Mouse (Mus musculus): ENCODE data around the gene Zfp219. TPM values are rescaled to one million over a fixed set of nuclear protein-coding genes. Genes with fewer than 3 reads are reported as not detected.

Zfp219 gene
- polyA plus RNA-seq, 1 experiment, result 77.2 TPM

DNA sequence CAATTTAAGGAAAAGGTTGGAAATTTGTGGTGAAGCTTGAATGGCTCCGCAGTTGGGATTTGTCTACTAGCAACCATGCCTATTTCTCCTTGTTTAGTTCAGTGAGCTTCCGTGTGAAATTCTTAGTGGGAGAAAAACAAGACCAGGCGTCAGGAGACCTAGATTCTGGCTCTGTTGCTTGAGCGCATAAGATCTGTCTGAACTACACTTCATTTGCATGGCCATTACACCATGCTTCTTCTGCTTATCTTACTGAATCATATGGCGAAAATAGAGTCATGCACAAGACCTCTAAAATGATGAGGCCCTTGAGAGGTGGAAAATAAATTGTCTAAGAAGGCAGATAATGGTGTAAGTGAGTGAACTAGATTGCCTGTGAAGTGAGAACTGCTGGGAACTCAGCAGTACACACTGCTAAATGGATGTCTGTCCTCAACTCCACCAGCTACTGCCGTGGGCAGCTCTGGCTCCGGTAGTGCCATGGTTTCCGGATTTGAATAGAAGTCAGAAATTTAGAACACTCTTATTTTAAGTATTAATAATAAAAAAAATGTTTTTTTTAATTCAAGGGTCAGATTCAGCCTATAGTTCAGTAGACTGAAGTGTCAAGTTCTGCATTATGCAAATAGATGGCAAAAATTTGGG is 1.2 kb upstream of the Zfp219 start:
- TF ChIP-seq GATA1 (IDR thresholded peaks at IDR 0.05; ENCODE audit: low read length), result peak; percentile 30

DNA sequence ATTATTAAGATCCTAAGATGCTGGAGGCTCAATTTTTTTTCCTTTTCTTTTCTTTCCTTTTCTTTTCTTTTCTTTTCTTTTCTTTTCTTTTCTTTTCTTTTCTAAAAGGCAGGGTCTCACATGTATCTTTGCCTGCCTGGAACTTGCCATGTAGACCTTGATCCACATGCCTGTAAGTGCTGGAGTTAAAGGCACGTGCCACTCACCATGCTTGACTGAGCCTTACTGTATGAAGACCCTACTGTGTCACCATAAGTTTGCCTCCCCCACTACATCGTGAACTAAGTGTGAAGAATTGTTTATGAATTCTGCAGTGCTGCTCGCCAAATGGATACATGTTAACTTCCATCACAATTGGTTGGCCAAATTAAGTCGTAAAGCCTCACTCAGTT is 601 bp upstream of the Zfp219 start:
- no peak for TF ChIP-seq GATA1 (IDR thresholded peaks at IDR 0.05; ENCODE audit: low read length)

- TF ChIP-seq GATA1 (IDR thresholded peaks at IDR 0.05; ENCODE audit: low read length), result no peak
These were observed 768 bp downstream of the Zfp219 start for GRCm38 (mm10) chr14:52019590-52020340.

DNA sequence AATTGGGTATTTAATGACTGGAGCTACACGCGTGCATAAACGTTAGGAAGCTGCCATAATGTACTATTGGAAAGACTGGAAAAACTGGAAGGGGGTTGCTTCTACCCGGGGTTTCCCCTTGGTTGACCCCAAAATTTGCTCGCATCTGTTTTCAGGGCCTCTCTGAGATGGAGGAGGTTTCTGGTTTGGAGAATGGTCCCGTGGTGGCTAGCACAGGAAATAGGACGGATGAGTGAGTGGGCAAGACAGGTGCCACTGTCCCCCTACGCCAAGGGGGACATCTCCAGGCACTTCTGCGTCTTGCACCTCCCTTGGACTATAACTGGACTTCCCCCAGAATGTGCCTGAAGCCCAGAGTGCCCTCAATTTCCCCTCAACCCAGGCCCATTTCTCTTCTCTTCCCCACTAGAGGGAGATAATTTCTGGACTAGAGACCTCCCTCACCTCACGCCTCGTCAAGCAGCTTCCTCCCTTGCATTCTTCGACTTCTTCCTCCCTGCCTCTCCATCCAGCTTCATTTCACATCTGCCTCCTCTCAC is 1.4 kb downstream of the Zfp219 start:
- no peak for TF ChIP-seq GATA1 (IDR thresholded peaks at IDR 0.05; ENCODE audit: low read length)

DNA sequence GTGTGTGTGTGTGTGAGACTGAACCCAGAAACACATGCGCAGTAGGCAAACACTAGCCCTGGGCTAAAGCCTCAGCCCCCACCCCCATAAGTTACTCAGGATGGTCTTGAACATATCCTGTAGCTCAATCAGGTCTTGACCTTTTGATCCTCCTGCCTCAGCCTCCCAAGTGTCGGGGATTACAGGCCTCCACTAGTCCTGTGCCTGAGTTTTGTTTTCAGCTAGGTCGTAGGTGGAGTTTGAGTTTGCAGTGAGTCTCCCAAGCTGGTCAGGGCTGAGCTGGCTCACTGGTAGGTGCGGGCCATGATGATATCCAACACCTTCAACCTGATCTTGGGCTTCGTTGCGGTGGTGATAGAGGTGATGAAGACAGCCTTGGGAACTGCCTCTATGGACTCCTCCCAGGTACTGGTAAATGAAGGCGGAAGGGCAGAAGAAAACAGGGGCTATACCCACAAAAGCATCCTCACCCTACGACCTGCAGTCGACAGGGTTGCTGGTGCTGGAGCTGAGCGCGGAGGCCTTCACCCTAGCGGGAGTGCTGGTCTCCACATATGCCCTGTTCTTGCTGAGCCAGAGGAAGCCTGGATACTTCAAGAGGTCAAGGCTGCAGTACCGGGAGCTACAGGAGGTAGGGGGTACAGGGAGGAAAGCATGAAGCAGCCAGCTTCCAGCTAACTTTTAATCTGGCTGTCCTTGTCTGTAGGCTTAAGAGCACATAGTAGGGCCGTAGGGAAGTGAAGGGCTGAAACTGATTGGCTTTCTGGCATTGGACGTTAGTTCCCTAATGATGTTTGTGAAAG is 2.1 kb downstream of the Zfp219 start:
- TF ChIP-seq GATA1 (IDR thresholded peaks at IDR 0.05; ENCODE audit: low read length), result no peak

DNA sequence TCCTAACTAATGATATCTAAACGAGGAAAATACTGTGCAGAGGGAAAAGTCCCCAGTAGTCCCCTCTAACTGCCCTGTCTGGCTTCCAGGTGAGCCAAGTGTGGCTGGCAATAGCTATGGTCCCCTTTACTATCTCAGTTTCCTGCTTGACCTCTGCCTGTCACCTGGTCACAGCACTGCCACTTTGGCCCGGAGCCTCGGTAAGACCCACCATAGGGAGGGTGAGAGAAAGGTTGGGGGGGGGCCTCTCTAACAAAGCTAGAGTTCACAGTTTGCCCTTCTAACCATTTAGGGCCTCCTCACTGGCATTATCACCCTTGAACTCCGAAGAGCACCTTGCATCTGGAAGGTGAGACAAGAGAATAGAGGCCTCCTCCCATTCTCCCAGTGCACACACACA is 2.9 kb downstream of the Zfp219 start:
- no peak for TF ChIP-seq GATA1 (IDR thresholded peaks at IDR 0.05; ENCODE audit: low read length)

DNA sequence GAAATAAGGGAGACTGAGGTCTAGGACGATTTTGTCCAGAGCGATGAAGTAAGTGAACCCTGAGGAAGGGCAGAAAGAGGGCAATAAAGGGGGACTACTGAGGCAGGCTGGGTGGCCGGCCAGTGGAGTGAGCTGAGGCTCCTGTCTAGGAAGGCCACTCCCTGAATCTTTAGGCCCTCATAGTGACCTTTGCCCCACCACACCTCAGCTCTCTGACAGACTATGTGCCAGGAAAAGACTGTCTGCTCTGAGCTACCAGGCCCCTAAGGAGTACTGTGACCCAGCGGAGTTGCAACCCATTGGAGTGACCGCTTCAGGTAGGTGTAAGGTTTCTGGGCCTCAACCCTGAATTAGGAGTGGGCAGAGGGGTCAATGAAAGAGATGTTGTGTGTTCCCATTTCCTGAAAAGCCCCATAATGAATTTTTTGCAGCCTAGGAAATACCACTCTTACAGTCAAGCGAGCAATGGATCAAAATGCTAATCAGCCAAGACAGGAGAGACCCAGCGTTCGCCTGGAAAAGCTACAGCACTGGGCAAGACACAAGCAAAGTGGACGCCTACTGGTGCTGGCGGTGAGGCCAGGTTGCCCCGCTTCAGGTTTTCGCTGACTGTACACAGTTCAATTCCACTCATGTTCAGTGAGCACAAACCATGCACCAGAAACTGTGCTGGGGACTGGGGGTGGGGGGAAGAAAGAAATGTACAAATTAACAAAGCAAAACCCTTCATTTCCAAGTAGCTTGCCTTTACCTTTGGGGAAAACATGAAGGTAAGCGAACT is 3.7 kb downstream of the Zfp219 start:
- TF ChIP-seq GATA1 (IDR thresholded peaks at IDR 0.05; ENCODE audit: low read length), result no peak

DNA sequence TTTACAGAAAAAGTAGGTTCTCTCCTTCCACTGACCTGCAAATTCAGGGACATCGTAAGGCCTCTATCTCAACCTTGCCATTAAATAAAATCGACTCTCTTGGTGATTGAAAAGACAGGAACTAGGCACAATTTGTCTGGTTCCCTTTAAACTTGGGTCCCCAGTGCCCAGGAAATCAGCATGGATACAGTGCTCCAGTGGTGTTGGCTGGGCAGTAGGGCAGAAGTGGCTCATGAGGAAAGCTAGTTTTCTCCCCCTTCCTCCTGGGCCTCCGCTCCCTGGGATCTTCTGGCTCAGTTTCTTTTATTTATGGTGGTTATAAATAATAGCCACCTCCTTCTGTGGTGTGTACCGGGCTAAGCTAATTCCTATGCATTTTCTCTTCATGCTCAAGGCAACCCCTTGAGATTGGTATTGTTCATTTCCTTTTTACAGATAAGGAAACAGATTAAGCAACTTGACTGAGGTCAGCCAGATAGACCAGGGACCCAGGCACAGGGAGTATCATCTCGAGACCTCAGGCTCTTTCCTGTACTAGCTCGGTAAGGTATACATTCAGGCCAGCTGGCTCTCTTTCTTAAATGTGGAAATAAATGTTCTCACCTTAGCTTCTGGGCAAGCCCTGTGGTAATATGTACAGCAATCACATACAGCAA is 5.0 kb downstream of the Zfp219 start, which contains the start of gene Tmem253:
Gene Tmem253 (plus strand): TSS at position 214 of the 656 bp plus-strand sequence.
- TF ChIP-seq GATA1 (IDR thresholded peaks at IDR 0.05; ENCODE audit: low read length), result no peak

- TF ChIP-seq GATA1 (IDR thresholded peaks at IDR 0.05; ENCODE audit: low read length), result no peak
These were observed 5.7 kb downstream of the Zfp219 start for GRCm38 (mm10) chr14:52014761-52015311.

GRCm38 (mm10) chr14:52014271-52014760 is 6.2 kb downstream of the Zfp219 start:
- TF ChIP-seq GATA1 (IDR thresholded peaks at IDR 0.05; ENCODE audit: low read length), result no peak

GRCm38 (mm10) chr14:52013771-52014219 is 6.7 kb downstream of the Zfp219 start:
- TF ChIP-seq GATA1 (IDR thresholded peaks at IDR 0.05; ENCODE audit: low read length), result no peak

- no peak for TF ChIP-seq GATA1 (IDR thresholded peaks at IDR 0.05; ENCODE audit: low read length)
These were observed 7.4 kb downstream of the Zfp219 start for GRCm38 (mm10) chr14:52013021-52013610.

GRCm38 (mm10) chr14:52012553-52012952 is 8.0 kb downstream of the Zfp219 start:
- TF ChIP-seq GATA1 (IDR thresholded peaks at IDR 0.05; ENCODE audit: low read length), result no peak

DNA sequence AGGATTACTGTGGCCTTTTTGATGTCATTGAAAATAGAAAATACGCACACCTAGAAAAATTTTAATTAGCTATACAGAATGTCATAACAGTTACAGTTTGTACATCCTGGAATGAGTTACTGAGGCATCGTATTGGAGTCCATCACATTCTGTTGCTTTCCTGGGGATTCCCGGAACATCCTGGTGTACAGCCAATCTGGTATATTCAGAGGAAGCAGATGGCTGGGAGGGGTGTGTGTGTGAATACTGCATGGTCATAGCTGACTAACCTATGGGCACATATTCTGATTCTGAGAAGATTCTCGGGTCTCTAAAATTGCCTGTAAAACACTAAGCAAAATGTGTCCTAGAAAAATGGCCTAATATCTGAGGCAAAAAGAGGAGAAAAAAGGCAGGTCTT is 8.4 kb downstream of the Zfp219 start:
- no peak for TF ChIP-seq GATA1 (IDR thresholded peaks at IDR 0.05; ENCODE audit: low read length)

Data from G1E-ER4 (cell line).